Mouse (Mus musculus): Measurements from ENCODE around the gene Tceanc.

The Tceanc gene

GRCm38 (mm10) chrX:166518345-166518744 is at the start of gene Tceanc:
Gene Tceanc (minus strand): TSS chrX:166518567.
- no peak for DNase-seq

- no peak for DNase-seq
These were observed 47.6 kb upstream of the Tceanc start for GRCm38 (mm10) chrX:166565983-166566382.

GRCm38 (mm10) chrX:166565401-166565800 is 47.0 kb upstream of the Tceanc start:
- no peak for DNase-seq

GRCm38 (mm10) chrX:166564900-166565299 is 46.5 kb upstream of the Tceanc start:
- DNase-seq = no peak

GRCm38 (mm10) chrX:166559333-166559732 is 41.0 kb upstream of the Tceanc start:
- no peak for DNase-seq

- no peak for DNase-seq
These were observed 34.0 kb upstream of the Tceanc start for GRCm38 (mm10) chrX:166552355-166552754.

- no peak for DNase-seq
These were observed 28.1 kb upstream of the Tceanc start for GRCm38 (mm10) chrX:166546495-166546894.

- DNase-seq = no peak
These were observed 16.8 kb upstream of the Tceanc start for GRCm38 (mm10) chrX:166535138-166535537.

- DNase-seq = no peak
These were observed 15.1 kb upstream of the Tceanc start for GRCm38 (mm10) chrX:166533432-166533831.

GRCm38 (mm10) chrX:166531671-166532070 is 13.3 kb upstream of the Tceanc start:
- no peak for DNase-seq

GRCm38 (mm10) chrX:166528126-166528525 is 9.8 kb upstream of the Tceanc start:
- no peak for DNase-seq

- DNase-seq = no peak
These were observed 7.4 kb upstream of the Tceanc start for GRCm38 (mm10) chrX:166525637-166526315.

- DNase-seq = no peak
These were observed 2.4 kb upstream of the Tceanc start for GRCm38 (mm10) chrX:166520782-166521181.

GRCm38 (mm10) chrX:166516631-166517030 is 1.7 kb downstream of the Tceanc start:
- DNase-seq = no peak

GRCm38 (mm10) chrX:166515923-166516322 is 2.4 kb downstream of the Tceanc start:
- no peak for DNase-seq

GRCm38 (mm10) chrX:166514035-166514434 is 4.3 kb downstream of the Tceanc start:
- DNase-seq = peak; percentile 3

GRCm38 (mm10) chrX:166512071-166512470 is 6.3 kb downstream of the Tceanc start:
- DNase-seq = no peak

- no peak for DNase-seq
These were observed 7.3 kb downstream of the Tceanc start for GRCm38 (mm10) chrX:166511107-166511506.

GRCm38 (mm10) chrX:166509761-166510738 is 8.3 kb downstream of the Tceanc start:
- peak; percentile 95 for DNase-seq

- DNase-seq = no peak
These were observed 13.9 kb downstream of the Tceanc start for GRCm38 (mm10) chrX:166504421-166504820.

- DNase-seq = no peak
These were observed 18.7 kb downstream of the Tceanc start for GRCm38 (mm10) chrX:166499496-166500190.

GRCm38 (mm10) chrX:166497771-166498170 is 20.6 kb downstream of the Tceanc start:
- no peak for DNase-seq

GRCm38 (mm10) chrX:166495052-166495451 is 23.3 kb downstream of the Tceanc start:
- no peak for DNase-seq

Data from cerebellum, adult 11-12 months (tissue).